Mouse (Mus musculus) spleen, adult 12 weeks (tissue): ENCODE measurements around the gene Gpatch11.
"Not testable (repeated sequence)": the region's sequence is repeated elsewhere in the genome, so short reads cannot be mapped to it uniquely, and the experiment has no call there.

Source experiments
- DNase-seq: peaks from one replicate; pipeline ENCODE4 v3.0.0; 2022; ENCODE audit warnings: low spot score

The Gpatch11 gene

GRCm38 (mm10) chr17:78834856-78835835, at the start of gene Gpatch11, which contains the start of gene Heatr5b:
Gpatch11 (plus strand) TSS chr17:78835567.
Heatr5b (minus strand) TSS chr17:78835364.
- DNase-seq, result peak; percentile 89

- not testable (repeated sequence) for DNase-seq
Measured at GRCm38 (mm10) chr17:78788273-78788672, 47.1 kb upstream of the Gpatch11 start.

GRCm38 (mm10) chr17:78791068-78791689, 44.2 kb upstream of the Gpatch11 start:
- no peak for DNase-seq

GRCm38 (mm10) chr17:78791690-78792070, 43.7 kb upstream of the Gpatch11 start:
- DNase-seq, result no peak

- no peak for DNase-seq
Measured at GRCm38 (mm10) chr17:78792122-78792521, 43.2 kb upstream of the Gpatch11 start.

- DNase-seq, result no peak
Measured at GRCm38 (mm10) chr17:78794390-78794789, 41.0 kb upstream of the Gpatch11 start.

- DNase-seq, result no peak
Measured at GRCm38 (mm10) chr17:78797222-78797621, 38.1 kb upstream of the Gpatch11 start.

- DNase-seq, result no peak
Measured at GRCm38 (mm10) chr17:78809019-78809418, 26.3 kb upstream of the Gpatch11 start.

- DNase-seq, result no peak
Measured at GRCm38 (mm10) chr17:78809582-78809981, 25.8 kb upstream of the Gpatch11 start.

- no peak for DNase-seq
Measured at GRCm38 (mm10) chr17:78824346-78824745, 11.0 kb upstream of the Gpatch11 start.

- no peak for DNase-seq
Measured at GRCm38 (mm10) chr17:78836056-78836455, 689 bp downstream of the Gpatch11 start.

GRCm38 (mm10) chr17:78842271-78842928, 7.0 kb downstream of the Gpatch11 start:
- DNase-seq, result no peak

- DNase-seq, result no peak
Measured at GRCm38 (mm10) chr17:78856243-78856642, 20.9 kb downstream of the Gpatch11 start.

GRCm38 (mm10) chr17:78873886-78874285, 38.5 kb downstream of the Gpatch11 start:
- no peak for DNase-seq

GRCm38 (mm10) chr17:78881878-78882304, 46.5 kb downstream of the Gpatch11 start:
- no peak for DNase-seq

- DNase-seq, result peak; percentile 76
Measured at GRCm38 (mm10) chr17:78882401-78883112, 47.2 kb downstream of the Gpatch11 start, which contains the start of gene Eif2ak2. Eif2ak2 (minus strand) TSS chr17:78882573.

GRCm38 (mm10) chr17:78883291-78883690, 47.9 kb downstream of the Gpatch11 start:
- no peak for DNase-seq

- DNase-seq, result no peak
Measured at GRCm38 (mm10) chr17:78885286-78886065, 50.1 kb downstream of the Gpatch11 start.

- DNase-seq, result no peak
Measured at GRCm38 (mm10) chr17:78888554-78888953, 53.2 kb downstream of the Gpatch11 start.

- DNase-seq, result no peak
Measured at GRCm38 (mm10) chr17:78889184-78889583, 53.8 kb downstream of the Gpatch11 start.

- DNase-seq, result no peak
Measured at GRCm38 (mm10) chr17:78891020-78891419, 55.7 kb downstream of the Gpatch11 start.
